Comparison of ENCODE assay signal across 8 mouse cellular contexts in the genomic region with DNA sequence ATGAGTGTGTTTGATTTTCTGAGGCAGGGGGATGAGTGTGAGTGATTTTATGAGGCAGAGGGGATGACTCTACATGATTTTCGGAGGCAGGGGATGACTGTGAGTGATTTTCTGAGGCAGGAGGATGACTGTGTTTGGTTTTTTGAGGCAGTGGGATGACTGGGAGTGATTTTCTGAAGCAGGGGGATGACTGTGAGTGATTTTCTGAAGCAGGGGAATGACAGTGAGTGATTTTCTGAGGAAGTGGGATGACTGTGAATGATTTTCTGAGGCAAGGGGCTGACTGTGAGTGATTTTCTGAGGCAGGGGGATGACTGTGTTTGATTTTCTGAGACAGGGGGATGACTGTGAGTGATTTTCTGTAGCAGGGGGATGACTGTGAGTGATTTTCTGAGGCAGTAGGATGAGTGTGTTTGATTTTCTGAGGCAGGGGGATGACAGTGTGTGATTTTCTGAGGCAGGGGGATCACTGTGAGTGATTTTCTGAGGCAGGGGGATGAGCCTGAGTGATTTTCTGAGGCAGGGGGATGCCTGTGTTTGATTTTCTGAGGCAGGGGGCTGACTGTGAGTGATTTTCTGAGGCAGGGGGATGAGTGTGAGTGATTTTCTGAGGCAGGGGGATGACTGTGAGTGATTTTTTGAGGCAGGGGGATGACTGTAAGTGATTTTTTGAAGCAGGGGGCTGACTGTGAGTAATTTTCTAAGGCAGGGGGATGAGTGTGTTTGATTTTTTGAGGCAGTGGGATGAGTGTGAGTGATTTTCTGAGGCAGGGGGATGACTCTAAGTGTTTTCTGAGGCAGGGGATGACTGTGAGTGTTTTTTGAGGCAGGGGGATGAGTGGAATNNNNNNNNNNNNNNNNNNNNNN. TPM values are rescaled to one million over a fixed set of nuclear protein-coding genes. Genes with fewer than 3 reads are reported as not detected.
A peak's percentile ranks its signal among the peaks of the same experiment; 100 is the strongest.
DNase-seq lines count a peak whose midpoint lies in the region; ATAC-seq lines count a peak whose summit lies in the region.

No protein-coding gene starts in this region.

- no peaks in the 10 kb centered on the region for H3K36me3 ChIP-seq in lung, embryonic 15.5 days
- H3K36me3 ChIP-seq in forebrain, embryonic 14.5 days (ENCODE audit: control insufficient read depth, insufficient read depth, low read length): no peaks in the 10 kb centered on the region
- no peaks in the 10 kb centered on the region for H3K36me3 ChIP-seq in limb, embryonic 15.5 days

- no peak overlapping the region for H3K4me3 ChIP-seq in lung, embryonic 15.5 days
- H3K4me3 ChIP-seq in forebrain, embryonic 14.5 days (ENCODE audit: low read depth, low read length): no peak overlapping the region
- H3K4me3 ChIP-seq in limb, embryonic 15.5 days: no peak overlapping the region

- no peaks in the 10 kb centered on the region for H3K4me1 ChIP-seq in lung, embryonic 15.5 days
- no peaks in the 10 kb centered on the region for H3K4me1 ChIP-seq in forebrain, embryonic 14.5 days (ENCODE audit: control insufficient read depth, insufficient read depth, low read length)
- H3K4me1 ChIP-seq in limb, embryonic 15.5 days: no peaks in the 10 kb centered on the region

- 44% methylated on average over 1 of the region's 1 CpGs for WGBS in lung, embryonic 15.5 days
- 83% methylated on average over 1 of the region's 1 CpGs for WGBS in forebrain, embryonic 14.5 days
- WGBS in limb, embryonic 15.5 days: 45% methylated on average over 1 of the region's 1 CpGs

- peak; percentile 76 for ATAC-seq in lung, embryonic 15.5 days (ENCODE audit: borderline replicate concordance, extremely low read depth, low FRiP score, low TSS enrichment)
- ATAC-seq in forebrain, embryonic 14.5 days: no peak
- ATAC-seq in limb, embryonic 15.5 days (ENCODE audit: insufficient number of reproducible peaks, low FRiP score, low TSS enrichment, low read depth): 0 out of 2 replicates have a peak, but pooled peaks have one; percentile 65

- DNase-seq in lung, postnatal 25 days (ENCODE audit: low spot score): no peak
- peak; percentile 10 for DNase-seq in adrenal gland, postnatal 25 days
- DNase-seq in forebrain, embryonic 14.5 days (ENCODE audit: low spot score): peak; percentile 72
- DNase-seq in retina, embryonic 14.5 days (ENCODE audit: low spot score): peak; percentile 70
- DNase-seq in cerebellum, adult 18-20 months: no peak
- DNase-seq in right cerebral cortex, adult 18-20 months: no peak

- peaks cover 11% of the 10 kb centered on the region for H3K9me3 ChIP-seq in lung, embryonic 15.5 days
- H3K9me3 ChIP-seq in forebrain, embryonic 14.5 days (replicated peaks; ENCODE audit: control insufficient read depth, low read length): peaks cover 6% of the 10 kb centered on the region
- H3K9me3 ChIP-seq in limb, embryonic 15.5 days: peaks cover 12% of the 10 kb centered on the region

- no peak overlapping the region for H3K9ac ChIP-seq in lung, embryonic 15.5 days
- H3K9ac ChIP-seq in forebrain, embryonic 14.5 days (ENCODE audit: low read length): no peak overlapping the region
- no peak overlapping the region for H3K9ac ChIP-seq in limb, embryonic 15.5 days

- H3K27ac ChIP-seq in lung, embryonic 15.5 days: no peak overlapping the region
- H3K27ac ChIP-seq in forebrain, embryonic 14.5 days (ENCODE audit: low read depth, low read length): no peak overlapping the region
- no peak overlapping the region for H3K27ac ChIP-seq in limb, embryonic 15.5 days

- H3K4me2 ChIP-seq in lung, embryonic 15.5 days: no peak overlapping the region
- no peak overlapping the region for H3K4me2 ChIP-seq in forebrain, embryonic 14.5 days (ENCODE audit: low read length)
- H3K4me2 ChIP-seq in limb, embryonic 15.5 days: no peak overlapping the region

- no peaks in the 10 kb centered on the region for H3K27me3 ChIP-seq in lung, embryonic 15.5 days
- H3K27me3 ChIP-seq in forebrain, embryonic 14.5 days (replicated peaks; ENCODE audit: control insufficient read depth, insufficient read depth, low read length): no peaks in the 10 kb centered on the region
- H3K27me3 ChIP-seq in limb, embryonic 15.5 days: no peaks in the 10 kb centered on the region

RNA-seq across cellular contexts. Expression of a gene that starts 55.1 kb away (rescaled TPM):
- 9.5 and 12.1 TPM in 2 replicates for polyA plus RNA-seq in lung, embryonic 15.5 days (2015; fragmentation: Nextera tagmentation; extraction: Ambion mirVana)
- 22.8 and 26.5 TPM in 2 replicates for total RNA-seq in adrenal gland, postnatal 25 days (2021)
- 4.1 and 4.9 TPM in 2 replicates for polyA plus RNA-seq in forebrain, embryonic 14.5 days (2014; fragmentation: Nextera tagmentation; extraction: Ambion mirVana)
- polyA plus RNA-seq in limb, embryonic 15.5 days (2015; fragmentation: Nextera tagmentation; extraction: Ambion mirVana): 7.9 and 10.1 TPM in 2 replicates

Comparison
In these comparisons a context has a peak if more than half of its experiments do, and no peak if none do; other contexts are left out.
1. DNase-seq: peak in adrenal gland, postnatal 25 days (single experiment), forebrain, embryonic 14.5 days (single experiment) and retina, embryonic 14.5 days (single experiment); none in lung, postnatal 25 days (single experiment), cerebellum, adult 18-20 months (0 of 2) and right cerebral cortex, adult 18-20 months (single experiment).